Mouse (Mus musculus) c-Kit-positive CD71-positive TER-119-negative erythroid progenitor cells, embryonic 14.5 days (primary cell): Measurements from ENCODE around the gene Clcn2.

Experiments used
- DNase-seq: peaks from one replicate; pipeline ENCODE4 v3.0.0-alpha.2; 2013; ENCODE audit warnings: low read depth

Clcn2 gene

DNA sequence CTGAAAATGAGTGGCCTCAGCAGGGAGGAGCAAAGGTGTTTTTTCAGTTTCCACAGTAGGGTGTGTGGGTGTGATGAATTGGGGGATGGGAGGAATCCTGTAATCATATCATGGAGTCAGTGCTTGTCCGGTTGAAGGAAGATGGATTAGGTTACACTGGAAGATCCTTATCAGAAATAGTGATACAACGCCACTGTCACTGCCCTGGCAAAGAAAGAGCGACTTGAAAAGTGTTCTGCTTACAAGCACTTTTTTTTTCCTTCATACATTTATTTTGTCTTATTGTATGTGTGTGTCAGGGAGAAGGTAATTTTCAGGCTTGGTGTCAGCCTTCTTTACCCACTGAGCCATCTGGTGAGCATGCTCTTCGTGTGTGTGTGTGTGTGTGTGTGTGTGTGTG, 5.2 kb upstream of the Clcn2 start:
- no peak for DNase-seq

DNA sequence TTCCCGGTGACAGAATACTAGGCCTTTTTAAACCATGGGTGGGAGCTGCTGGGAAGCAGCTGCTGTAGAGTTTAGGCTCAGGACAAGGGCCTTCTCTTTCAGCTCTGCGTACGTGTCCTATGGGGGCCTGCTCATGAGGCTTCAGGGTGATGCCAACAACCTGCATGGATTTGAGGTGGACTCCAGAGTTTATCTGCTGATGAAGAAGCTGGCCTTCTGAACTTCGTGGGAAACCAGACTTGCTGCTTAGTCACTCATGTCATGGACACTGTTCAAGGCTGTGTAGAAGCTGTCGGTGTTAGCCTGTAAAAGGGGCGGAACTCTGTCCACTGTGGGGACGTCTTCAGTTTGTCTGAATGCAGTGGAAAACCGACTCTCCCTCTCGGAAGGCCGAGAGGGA, 4.3 kb upstream of the Clcn2 start:
- no peak for DNase-seq

DNA sequence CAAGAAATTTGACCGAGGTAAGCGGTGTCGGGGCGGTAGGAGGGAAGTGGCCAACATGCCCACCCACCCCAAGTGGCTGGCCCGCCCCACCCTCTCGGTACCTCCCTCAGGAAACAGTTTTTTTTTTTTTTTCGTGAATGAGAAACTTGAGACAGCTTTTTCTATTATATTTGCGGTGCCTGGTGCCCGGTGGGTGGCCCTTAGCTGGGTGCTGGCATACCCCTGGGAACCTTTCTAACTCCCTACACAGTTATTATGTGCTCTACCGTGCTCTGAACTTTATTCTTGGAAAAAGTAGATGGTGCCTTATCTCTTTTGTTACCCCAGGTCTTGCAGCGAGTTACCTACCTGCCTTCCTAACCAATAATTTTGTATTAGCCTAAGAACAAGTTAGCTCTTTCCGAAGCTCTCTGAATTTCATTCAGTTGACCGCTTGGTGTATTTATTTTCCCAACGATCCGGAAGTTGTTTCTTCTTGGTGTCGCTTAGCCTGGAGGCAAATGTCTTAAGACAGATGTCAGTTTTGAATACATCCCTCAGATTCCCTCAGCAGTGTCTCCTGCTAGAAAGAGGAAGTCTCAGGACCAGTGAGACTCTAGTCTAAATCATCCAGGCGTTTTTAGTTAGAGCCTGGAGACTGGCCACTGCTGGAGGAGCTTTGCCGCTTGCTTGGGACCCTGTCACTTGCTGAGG, 578 bp upstream of the Clcn2 start:
- DNase-seq = no peak

DNA sequence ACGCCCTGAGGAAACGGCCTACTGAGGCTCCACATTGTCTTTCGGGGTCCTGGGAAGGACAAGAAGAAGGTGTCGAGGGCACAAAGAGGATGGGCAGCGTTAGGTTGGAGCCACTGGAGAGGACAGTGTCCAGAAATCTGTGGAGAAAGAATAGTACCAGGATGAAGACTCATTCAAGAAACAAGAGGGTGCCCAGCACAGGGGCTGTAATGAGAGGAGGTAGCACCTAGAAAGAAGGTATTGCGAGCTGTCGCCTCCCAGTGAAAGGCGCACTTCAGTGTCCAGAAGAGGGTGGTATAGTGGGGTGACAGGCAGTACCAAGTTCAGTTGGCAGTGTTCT, 735 bp downstream of the Clcn2 start:
- no peak for DNase-seq

DNA sequence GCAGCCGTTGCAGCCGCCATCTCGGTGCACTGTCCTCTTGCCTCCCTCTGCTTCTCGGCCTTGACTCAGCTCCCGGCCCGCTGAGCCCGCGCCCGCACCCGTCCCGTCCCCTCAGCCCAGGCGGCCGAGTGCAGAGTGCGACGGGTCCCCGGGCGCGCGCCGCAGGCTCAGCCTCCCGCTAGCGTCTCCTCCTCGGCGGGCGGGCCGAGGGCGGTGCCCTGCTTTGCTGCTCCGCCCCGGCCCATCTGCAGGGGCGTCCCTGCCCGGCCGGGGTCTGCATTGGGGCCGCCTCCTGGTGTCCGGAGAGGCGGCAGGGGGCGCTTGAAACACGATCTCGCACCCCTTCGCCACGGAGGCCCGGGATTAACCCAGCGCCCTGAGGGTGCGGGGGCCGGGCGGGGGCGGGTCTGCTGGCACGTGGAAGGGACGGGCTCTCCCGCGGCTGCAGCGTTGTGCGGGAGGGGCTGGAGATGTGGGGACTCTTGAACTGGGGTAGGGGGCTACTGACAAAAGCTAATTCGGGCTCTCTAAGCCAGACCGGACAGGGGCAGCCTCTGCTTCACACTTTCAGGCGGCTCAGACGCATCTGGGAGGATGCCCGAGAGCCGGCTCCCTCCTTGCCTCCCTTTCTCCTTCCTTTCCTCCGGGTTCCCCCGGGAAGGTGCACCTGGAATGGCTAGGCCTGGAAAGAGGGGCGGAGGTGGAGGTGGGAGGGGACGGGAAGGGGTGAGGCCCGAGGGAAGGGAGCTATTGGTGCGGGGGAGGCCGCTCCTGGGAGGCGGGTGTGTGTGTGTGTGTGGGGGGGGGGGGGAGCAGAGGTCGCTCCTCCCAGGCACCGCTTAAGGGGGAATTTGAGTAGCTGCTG, 1.3 kb downstream of the Clcn2 start:
- no peak for DNase-seq

DNA sequence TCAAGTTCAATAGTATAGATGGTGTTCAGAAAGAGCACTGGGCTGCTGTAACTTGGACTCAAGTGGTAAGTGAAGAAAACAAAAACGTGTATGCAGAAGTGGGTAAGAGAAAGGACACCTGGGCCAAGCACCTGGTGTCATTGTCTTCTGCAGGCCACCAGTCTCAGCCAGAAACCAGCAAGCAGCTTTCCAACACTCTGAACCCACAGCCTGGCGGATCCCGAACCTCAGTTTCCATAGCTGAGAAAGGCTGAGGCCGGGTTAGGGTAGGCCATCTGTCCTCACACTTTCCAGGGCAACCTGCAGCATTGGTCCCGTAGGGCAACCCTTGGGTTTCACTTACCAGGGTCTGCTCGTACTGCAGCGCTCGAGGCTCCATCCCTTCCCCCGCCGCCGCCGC, 2.0 kb downstream of the Clcn2 start:
- no peak for DNase-seq

DNA sequence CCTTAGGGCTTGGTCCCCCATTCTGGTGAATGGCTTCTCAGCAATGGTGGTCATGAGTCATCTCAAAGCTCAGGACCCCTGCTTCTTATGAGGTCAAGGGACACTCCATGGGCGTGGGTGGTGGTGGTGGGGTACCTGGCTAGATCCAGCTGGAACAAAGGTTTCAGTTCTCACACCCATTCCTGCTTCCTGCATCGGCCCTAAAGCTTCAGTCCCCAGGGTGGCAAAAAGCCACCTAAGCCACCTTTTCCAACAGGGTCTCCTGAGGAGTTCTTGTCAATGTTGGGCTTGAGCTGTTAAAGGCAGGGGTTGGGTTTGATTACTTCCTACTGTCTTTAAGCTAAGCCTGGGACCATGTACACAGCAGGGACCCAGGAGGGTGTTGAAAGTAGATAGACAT, 2.4 kb downstream of the Clcn2 start:
- DNase-seq = no peak

DNA sequence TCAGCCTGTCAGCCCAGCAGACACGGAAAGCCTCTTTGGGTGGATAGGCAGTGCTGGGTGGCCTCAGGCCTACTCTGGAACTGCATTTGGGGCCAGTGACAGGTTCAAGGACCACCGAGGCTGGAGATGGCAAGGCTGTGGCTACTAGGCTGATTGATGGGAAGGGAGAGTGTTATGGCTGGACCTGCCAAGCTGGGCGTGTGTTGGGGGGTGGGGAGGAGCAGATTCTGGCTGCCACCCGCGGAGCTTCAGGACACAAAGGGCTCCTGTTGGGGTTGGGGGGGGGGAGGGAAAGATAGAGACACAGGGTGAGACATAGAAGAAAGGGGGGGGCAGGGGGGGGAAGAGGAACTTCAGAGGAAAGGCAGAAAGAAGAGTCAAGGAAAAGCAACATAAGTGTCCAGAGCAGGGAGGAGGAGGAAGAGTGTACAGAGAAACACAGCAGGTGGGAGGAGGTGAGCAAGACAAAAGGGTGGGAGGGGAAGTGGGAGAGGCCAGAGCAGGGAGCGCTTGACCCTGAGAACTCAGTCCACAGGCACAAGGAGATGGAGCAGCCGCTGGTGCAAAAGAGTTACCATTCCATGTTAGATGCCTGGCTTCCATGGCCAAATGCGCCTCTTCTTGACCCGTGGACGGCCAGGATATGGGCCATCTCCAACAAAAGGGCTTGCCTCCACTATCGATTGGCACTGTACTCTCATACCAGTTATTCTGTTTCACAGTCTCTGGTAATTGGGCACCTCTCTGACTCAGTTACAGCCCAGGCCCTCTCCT, 3.1 kb downstream of the Clcn2 start:
- DNase-seq = no peak

DNA sequence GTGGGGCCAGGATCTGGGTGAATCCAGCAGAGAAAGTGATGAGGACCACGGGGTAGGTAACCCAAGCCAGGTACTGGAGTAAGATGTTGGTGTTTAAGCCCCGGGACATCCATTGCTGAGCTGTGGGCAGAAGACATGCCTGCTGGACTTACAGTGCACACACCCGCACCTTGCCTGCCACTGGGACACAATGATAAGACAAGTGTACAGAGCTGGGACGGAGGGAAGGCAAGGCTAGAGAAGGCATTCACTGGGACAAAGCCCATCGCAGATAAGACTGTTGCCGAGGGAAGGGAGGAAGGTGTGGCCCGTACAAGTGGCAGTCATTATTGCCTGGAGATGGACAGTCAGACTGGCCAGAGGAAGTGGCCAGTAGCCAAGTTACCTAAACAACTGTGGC, 4.7 kb downstream of the Clcn2 start:
- peak; percentile 68 for DNase-seq

DNA sequence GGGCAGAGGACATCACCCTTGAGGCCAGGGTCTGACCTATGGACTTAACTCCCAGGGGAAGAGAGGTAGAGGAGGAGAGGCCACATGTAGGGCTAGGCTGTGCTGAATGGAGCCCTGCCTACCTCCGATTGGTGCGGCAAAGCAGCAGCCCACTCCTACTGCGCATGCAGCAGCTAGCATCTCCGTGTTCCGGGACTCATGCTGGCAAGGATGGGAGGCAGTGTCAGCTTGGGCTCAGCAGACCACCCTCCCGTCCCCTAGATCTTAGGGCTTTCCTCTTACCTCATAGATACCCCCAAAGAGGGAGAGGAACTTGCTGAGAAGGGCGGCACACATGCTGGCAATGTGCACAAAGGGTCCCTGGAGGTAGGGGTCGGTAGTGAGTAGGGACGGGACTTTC, 5.4 kb downstream of the Clcn2 start:
- no peak for DNase-seq

DNA sequence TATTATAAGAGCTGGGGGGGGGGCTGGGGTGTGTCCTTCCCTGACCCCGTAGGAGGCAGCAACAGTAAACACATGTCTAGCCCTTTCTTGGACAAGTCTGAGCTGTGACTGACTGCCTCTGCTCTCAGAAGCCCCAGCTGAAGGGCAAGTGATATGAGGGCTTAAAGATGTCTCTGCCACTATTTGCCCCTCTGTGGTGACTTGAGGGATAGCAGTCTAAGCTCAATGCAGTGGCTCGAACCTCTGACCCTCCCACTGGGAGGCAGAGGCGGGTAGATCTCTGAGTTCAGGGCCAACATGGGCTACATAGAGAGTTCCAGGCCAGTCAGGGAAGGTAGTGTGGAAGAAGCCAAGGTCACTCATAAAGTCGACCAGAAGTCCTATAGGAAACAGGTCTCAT, 6.7 kb downstream of the Clcn2 start:
- DNase-seq = no peak

DNA sequence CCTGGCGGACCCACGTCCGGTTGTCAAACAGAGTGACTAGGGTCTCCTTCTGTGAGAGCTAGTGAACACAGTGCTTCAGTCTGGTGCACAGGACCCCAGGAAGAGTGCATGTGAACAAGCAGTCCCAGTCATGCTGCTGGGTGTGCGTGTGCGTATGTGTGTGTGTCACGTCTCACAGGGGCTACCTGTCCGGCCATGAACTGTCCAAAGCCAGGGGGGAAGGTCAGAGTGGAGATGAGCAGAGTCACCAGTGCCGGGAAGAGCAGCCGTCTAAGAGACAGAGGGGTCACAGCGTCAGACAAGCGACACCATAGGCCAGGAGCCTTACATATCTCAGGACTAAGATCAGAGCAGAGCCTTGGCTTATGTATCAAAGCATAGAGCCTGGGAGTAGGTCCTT, 7.2 kb downstream of the Clcn2 start:
- DNase-seq = no peak

DNA sequence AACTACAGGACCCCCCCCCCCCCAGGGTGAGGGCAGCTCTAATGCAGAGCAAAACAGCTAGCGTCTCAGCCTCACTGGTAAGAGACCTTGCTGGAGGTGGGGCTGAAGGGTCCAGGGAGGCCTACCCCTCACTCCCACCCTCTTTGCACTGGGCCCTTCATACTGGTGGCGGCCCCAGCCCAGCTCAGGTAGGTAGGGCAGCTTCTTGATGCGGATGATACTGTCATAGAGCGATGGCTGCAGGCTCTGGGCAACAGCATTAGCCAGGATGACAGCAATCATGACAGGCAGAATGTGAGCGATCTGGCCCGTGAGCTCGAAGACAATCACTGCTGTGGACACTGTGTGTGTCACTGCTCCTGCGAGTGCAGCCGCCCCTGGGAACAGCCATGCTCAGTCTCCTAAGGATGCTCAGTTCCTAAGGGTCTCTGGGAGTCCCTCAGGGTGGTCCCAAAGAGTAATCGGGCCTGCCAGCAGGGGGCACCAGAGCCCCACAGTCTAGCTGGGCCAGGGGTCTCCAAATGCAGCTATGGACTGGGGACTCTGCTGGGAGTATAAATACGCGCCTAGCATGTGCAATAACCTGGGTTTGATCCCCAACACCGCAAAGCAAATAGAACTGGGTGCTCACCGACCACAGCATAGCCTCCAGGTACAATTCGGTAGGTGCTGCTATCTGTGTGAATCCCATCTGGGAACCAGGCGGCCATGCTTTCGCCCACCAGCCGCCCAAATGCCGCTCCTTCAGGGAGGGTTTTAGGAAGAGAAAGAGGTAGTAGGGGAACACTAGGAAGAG, 8.4 kb downstream of the Clcn2 start:
- DNase-seq = no peak

DNA sequence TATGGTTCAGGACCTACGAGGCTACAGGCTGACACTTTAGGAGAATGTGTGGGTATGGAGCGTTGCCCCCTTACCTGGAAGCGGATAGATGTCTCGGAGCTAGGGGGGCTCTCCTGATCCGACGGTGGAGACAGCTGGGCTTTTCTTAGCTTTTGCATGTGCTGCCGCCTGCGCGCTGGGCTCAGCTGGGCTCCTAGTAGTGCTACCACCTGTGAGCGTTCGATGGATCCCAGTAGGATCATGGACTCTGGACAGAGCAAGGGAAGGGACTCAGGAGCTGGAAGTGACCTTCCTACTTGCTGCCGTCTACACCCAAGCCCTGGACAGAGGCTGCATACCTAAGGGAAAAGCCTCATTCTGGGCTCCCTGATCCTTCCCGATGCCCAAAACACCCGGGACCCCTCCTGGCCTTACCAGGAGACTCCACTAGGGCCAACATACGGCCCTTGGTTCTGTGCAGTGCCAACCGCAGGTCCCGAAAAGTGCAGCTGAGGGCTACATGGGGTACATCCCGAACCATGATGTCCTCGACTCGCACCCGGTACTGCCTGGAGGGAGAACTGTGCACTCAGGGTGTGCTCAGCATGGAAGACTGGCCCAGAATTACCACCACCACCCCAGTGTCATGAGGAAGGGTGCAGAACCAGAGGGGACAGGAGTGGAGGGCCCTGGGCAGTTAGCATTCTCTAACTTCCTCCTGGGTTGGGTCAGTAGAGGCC, 9.2 kb downstream of the Clcn2 start:
- no peak for DNase-seq

DNA sequence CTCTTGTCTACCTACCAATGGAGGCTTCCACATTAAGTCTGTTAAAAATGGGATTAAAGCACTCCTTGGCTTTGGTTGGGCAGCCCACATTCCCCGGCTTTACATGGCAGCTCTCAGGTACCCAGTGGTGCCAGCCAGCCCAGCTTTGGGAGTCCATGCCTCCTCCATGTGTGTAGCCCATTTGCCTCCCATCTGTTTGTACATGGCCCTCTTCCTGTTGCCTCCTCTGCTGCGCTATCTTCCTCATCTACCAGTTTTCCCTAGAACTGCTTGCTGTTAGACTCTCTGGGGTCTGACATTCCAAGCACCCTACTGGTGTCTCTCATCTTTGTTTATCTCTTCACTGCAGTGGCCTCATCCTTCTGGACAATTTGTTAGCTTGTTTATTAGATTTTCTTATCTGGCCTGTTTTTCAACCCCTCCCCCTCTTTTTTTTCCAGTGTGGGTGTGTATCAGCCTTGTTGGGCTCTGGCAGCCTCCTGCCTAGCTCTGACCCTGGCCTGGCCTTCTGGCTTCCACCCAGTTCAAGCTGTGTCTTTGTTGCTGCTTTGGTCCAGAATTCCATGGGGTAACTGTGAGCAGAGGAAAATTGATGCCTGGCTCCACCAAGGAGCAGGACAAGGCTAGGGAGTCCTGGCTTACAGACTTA, 11.0 kb downstream of the Clcn2 start:
- no peak for DNase-seq

DNA sequence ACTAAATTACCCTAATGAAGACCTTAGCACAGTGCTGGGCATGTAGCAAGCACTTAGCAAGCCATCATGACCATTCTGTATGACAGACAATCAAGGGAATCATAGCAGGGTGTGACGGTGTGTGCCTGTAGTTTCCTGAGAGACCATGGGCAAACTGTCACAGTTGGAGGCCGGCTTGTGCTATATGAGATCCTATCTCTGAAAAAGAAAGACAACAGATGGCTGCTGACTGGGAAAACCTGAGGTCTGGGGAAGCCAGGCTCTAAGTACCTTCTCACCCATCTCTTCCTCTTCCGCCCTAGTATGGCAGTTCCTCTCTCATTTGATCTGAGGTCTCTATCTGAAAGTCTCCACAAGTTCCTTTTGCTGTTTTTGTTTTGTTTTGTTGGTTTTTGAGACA, 11.8 kb downstream of the Clcn2 start:
- no peak for DNase-seq

DNA sequence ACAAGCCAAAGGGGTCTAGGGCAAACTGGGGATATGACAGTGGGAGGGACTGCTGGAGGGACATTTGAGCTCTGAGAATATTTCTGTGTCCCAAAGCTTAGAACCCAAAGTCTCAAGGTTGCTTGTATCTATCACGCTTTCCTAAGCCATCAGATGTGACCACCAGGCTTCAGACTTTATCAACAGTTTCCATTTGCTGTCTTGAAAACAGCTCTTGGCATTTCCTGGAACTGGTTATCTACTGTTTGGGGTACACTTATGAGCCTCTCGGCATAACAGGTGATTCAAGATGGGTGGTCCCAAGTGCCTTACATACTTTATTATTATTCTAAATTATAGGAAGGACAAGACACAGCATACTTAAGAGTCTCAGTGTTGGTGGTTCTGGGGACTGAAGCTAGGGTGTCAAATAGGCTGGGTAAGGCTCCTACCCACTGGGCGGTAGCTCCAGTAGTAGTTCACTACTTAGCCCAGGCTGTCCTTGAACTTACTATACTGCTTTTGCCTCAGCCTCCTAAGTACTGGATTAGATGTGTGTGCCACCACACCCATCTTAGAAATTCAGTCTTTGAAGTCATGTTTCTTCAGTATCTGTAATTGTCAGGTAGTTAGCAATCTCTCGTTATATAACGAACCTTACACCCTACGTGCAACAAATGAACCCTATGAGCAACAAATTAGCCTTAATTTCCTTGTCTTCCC, 13.7 kb downstream of the Clcn2 start:
- peak; percentile 81 for DNase-seq

DNA sequence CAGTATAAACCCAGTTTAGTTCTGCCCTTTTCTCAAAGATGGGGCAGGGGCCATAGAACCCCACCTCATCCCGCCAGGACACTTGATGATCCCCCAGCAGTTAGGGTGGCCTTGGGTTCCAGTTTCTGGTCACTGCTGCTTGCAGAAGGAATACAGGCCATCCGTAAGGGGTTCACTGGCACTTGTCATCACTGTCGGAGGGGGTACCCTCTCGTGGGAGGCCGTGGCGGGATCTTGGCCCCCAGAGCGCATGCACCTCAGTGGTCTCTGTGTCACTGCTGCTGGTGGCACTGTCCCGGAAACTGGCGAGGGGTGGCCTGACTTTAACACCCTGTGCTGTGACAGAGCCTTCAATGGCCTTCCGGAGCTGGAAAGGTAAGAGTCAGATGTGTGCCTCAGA, 14.5 kb downstream of the Clcn2 start:
- no peak for DNase-seq

DNA sequence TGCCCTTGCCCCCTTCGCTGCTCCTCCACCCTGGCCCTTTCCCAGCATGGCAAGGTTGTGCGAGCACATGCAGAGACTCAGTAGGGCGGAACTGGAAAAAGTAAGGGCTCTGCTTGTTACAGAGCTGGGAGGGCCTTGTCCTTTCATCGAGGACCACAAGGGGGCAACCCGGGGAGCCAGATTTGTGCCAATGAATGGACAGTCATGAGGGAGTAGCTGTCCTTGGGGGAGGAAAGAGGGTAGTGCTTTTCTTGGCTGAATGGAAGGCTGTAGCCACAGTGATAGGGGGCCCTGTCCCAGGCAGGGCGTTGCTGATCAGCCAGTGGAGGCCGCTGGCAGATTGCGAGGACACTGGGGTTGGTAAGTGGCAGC, 15.0 kb downstream of the Clcn2 start:
- DNase-seq = peak; percentile 77

DNA sequence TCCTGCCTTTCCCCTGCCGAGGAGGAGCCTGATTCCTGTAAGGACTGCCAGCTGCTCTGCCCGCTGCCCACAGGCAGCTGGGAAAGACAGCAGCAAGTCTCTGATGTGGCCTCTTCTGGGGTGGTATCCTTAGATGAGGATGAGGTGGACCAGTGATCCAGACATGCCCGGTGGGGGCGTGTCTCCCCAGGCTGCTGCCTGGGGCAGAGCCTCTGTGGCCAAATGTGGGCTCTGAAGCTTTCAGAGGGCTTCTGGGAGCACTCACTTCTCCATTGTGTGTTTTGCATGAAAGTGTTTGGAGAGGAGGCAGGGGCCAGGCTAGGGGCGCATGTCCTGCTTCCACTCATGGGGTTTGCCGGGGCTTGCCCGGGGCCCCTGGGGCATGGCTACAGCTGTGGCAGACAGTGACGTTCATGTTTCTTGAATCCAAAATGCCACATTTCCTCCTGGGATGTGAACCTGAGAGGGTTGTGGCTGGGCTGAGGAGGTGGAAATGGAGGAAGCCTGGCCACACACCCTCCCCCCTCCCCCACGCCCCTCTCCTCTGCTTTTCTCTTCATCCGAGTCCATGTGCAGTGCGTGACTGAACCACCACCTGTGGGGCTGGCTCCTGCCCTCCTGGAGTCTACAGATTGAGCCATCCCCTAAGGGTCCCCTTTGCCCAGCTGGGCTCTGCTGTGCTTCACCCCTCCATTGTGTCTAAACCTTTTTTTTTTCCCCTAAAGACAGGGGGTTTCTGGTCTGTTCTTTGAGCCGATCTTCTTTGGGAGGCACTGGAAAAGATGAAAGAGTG, 15.6 kb downstream of the Clcn2 start:
- DNase-seq = no peak
